Mouse (Mus musculus) forebrain, embryonic 15.5 days (tissue): ENCODE results near the gene Rnf26. TPM values are rescaled to one million over a fixed set of nuclear protein-coding genes. Genes with fewer than 3 reads are reported as not detected.

Source experiments
- ATAC-seq: fragments of 200-750 bp; cut with Nextera tagmentation; replicated peaks from 2 replicates; pipeline ENCODE4 v1.8.0; 2017; ENCODE audit warnings: mild to moderate bottlenecking, moderate TSS enrichment, moderate library complexity
- H3K27ac ChIP-seq: fragments of 300-500 bp; sonication (generic); replicated peaks from 2 replicates; pipeline ENCODE4 v1.5.1; 2015; ENCODE audit warnings: mild to moderate bottlenecking, inconsistent platforms
- H3K27me3 ChIP-seq: fragments of 300-500 bp; sonication (generic); 2 replicates; pipeline ENCODE4 v1.6.1; 2015; ENCODE audit warnings: inconsistent platforms
- H3K36me3 ChIP-seq: fragments of 300-500 bp; sonication (generic); 2 replicates; pipeline ENCODE4 v1.6.1; 2015; ENCODE audit warnings: mild to moderate bottlenecking, inconsistent platforms
- H3K4me1 ChIP-seq: fragments of 300-500 bp; sonication (generic); 2 replicates; pipeline ENCODE4 v1.6.1; 2015; ENCODE audit warnings: inconsistent platforms
- H3K4me2 ChIP-seq: fragments of 300-500 bp; sonication (generic); replicated peaks from 2 replicates; pipeline ENCODE4 v1.6.1; 2015; ENCODE audit warnings: mild to moderate bottlenecking, inconsistent platforms
- H3K4me3 ChIP-seq: fragments of 300-500 bp; sonication (generic); 2 replicates; pipeline ENCODE4 v1.5.1; 2015; ENCODE audit warnings: mild to moderate bottlenecking, inconsistent platforms
- H3K9ac ChIP-seq: fragments of 300-500 bp; sonication (generic); replicated peaks from 2 replicates; pipeline ENCODE4 v1.6.1; 2015; ENCODE audit warnings: mild to moderate bottlenecking, inconsistent platforms
- H3K9me3 ChIP-seq: fragments of 300-500 bp; sonication (generic); 2 replicates; pipeline ENCODE4 v1.6.1; 2016; ENCODE audit warnings: inconsistent platforms
- WGBS: fragments of 180-500 bp; shearing (Covaris S2); methylation state at CpG from one replicate; pipeline ENCODE4 v1.1.7; 2015; ENCODE audit warnings: mixed read lengths; 5-methylcytosine and 5-hydroxymethylcytosine counted together
- polyA plus RNA-seq: library from polyadenylated mRNA; unstranded; fragments of >200 nt; fragmentation: Nextera tagmentation; extraction: Ambion mirVana; gene quantifications from 2 replicates; pipeline ENCODE4 v1.2.1, GENCODE M21; 2015

Rnf26 gene
- polyA plus RNA-seq, 1 experiment from 2014 or later = 40.1 TPM

- peak overlapping the region; percentile 50 for H3K4me3 ChIP-seq
- peak; percentile 36; the same call in 1 of the 2 replicates for ATAC-seq
- H3K27ac ChIP-seq = no peak overlapping the region
- no peaks in the 10 kb centered on the region for H3K36me3 ChIP-seq
- H3K4me1 ChIP-seq = peaks cover 37% of the 10 kb centered on the region
- no peaks in the 10 kb centered on the region for H3K9me3 ChIP-seq
- peak overlapping the region; percentile 52 for H3K9ac ChIP-seq
- peak overlapping the region; percentile 98 for H3K4me2 ChIP-seq
- under 1% methylated on average over 62 of the region's 62 CpGs for WGBS
- peaks cover 15% of the 10 kb centered on the region; the same call in 1 of the 2 replicates for H3K27me3 ChIP-seq
Observed at GRCm38 (mm10) chr9:44084659-44085229, 28.6 kb downstream of the Rnf26 start.

DNA sequence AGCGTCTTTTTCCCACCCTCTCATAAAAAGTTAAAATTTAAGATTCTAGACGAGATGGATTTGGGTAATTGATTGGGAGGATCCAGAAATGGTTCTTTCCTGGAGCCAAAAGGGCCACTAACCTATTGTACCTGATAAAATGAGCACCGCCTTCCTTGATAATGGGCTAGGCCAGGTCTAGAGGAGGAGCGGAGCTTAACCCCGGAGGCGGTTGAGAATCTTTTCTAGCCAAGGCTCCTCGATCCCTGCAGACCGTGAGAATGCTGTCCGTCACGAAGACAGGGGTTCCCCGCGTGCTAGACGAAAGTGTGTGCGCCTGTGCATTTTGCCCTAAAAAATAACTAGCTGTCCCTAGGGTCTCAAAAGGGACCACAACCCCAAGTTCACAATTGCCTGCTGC, 29.1 kb downstream of the Rnf26 start:
- Histone ChIP-seq H3K4me3 (peak overlapping the region; percentile 50), H3K9ac (peak overlapping the region; percentile 52), H3K36me3 (no peaks in the 10 kb centered on the region), H3K27ac (no peak overlapping the region), H3K4me1 (peaks cover 37% of the 10 kb centered on the region), H3K4me2 (peak overlapping the region; percentile 98), H3K27me3 (peaks cover 15% of the 10 kb centered on the region; the same call in 1 of the 2 replicates), H3K9me3 (no peaks in the 10 kb centered on the region)
- ATAC-seq = peak; percentile 6; the same call in 1 of the 2 replicates
- WGBS = 3% methylated on average over 14 of the region's 14 CpGs

DNA sequence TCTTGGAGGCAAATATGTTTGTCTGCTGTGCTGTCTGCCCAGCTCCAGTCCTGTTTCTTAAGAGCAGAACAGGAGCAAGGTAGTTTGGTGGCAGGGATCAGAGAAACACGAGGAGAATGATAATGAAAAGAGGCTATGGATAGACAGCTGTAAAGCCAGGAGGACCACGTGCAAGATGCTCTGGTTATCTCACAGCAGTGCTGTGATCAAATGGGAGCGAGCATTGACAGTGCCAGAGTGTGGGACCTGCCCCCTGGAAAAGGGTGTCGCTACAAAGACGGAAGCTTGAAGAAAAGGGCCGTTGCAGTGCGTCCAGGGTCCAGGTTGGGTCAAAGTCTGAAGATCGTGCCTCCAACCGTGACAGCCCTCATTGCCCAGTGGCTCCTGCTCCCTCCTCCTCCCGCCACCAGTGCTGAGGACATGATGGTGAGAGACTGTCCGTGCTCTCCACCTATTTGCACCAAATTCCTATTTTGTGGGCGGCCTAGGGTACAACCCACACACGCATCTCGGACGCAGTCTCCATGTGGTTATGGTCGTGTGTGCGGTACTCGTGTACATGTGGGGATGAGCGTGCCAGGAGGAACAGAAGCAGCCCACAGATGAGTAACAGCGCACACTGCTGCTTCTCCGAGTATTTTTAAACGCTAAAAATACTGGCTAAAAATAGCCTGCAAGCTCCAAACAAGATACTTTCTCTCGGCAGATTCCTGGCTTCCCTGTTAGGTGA, 29.8 kb downstream of the Rnf26 start:
- 10% methylated on average over 23 of the region's 23 CpGs for WGBS
- Histone ChIP-seq H3K27ac (0 out of 2 replicates have a peak overlapping the region, but pooled peaks have one; percentile 41), H3K4me2 (peak overlapping the region; percentile 98), H3K9ac (no peak overlapping the region), H3K36me3 (no peaks in the 10 kb centered on the region), H3K4me3 (peak overlapping the region; percentile 50), H3K4me1 (peaks cover 43% of the 10 kb centered on the region), H3K9me3 (no peaks in the 10 kb centered on the region), H3K27me3 (peaks cover 15% of the 10 kb centered on the region; the same call in 1 of the 2 replicates)
- ATAC-seq = no peak

DNA sequence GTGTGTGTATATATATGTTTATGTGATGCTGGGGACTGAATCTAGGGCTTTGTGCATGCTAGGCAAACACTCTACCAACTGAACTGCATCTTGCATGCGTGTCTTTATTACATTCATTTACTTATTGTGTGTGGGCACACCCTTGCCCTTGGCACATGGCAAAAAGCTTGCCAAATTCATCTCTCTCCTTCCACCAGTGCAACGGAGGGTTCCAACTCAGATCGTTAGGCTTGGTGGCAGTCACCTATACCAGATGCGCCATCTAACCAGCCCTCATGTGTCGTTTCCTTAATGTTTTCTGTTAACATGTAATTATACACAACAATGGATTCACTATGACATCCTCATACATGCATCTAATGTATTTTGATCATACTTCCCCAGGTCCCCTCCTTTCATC, 31.1 kb downstream of the Rnf26 start:
- H3K36me3 ChIP-seq = no peaks in the 10 kb centered on the region
- no peak overlapping the region for H3K4me3 ChIP-seq
- no peak for ATAC-seq
- peaks cover 39% of the 10 kb centered on the region for H3K4me1 ChIP-seq
- no peaks in the 10 kb centered on the region for H3K9me3 ChIP-seq
- H3K27me3 ChIP-seq = peaks cover 15% of the 10 kb centered on the region; the same call in 1 of the 2 replicates
- H3K27ac ChIP-seq = no peak overlapping the region
- no peak overlapping the region for H3K9ac ChIP-seq
- H3K4me2 ChIP-seq = no peak overlapping the region
- 75% methylated on average over 5 of the region's 5 CpGs for WGBS

DNA sequence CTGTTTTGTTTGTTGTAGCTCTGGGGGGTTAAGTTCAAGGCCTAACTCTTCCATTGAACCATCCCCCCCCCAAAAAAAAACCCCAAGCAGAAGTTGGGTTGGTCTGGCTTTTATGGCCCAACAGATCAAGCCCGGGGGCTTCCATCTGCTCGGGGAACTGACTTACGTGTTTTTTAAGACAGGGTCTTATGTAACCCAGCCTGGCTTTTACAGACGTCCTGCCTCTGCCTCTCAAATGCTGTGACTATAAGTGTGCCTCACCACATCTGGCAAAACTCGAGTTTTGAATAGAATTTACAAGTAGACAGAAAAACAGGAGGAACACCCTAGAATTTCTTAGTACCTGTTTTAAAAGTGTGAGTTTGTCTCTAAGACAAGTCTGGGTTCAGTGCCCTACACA, 31.7 kb downstream of the Rnf26 start:
- H3K9me3 ChIP-seq = no peaks in the 10 kb centered on the region
- ATAC-seq = no peak
- H3K27me3 ChIP-seq = peaks cover 14% of the 10 kb centered on the region; the same call in 1 of the 2 replicates
- no peak overlapping the region for H3K9ac ChIP-seq
- H3K4me2 ChIP-seq = no peak overlapping the region
- no peaks in the 10 kb centered on the region for H3K36me3 ChIP-seq
- no peak overlapping the region for H3K4me3 ChIP-seq
- peaks cover 39% of the 10 kb centered on the region for H3K4me1 ChIP-seq
- H3K27ac ChIP-seq = no peak overlapping the region
- WGBS = 45% methylated on average over 5 of the region's 5 CpGs

DNA sequence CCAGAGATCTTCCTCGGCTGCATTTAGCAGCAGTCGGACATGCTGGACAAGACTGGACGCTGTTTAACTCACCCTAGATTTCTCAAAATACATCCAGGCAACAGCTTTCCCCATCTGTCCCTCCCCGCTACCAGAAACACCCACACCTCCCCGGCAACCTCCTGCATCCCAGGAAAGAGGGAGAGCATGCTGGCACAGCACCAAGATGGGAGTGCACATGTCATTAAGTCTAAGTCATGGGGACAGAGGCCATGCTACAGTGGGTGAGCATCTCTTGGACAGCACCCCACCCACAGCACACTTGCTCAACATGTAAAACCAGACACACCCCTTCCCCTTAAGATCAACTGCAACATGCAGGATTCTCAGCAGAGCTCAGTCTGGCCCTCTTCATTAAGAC, 32.4 kb downstream of the Rnf26 start:
- Histone ChIP-seq H3K27me3 (peaks cover 8% of the 10 kb centered on the region; the same call in 1 of the 2 replicates), H3K36me3 (no peaks in the 10 kb centered on the region), H3K4me2 (no peak overlapping the region), H3K9me3 (no peaks in the 10 kb centered on the region), H3K4me3 (no peak overlapping the region), H3K4me1 (peaks cover 39% of the 10 kb centered on the region), H3K27ac (no peak overlapping the region), H3K9ac (no peak overlapping the region)
- 67% methylated on average over 5 of the region's 5 CpGs for WGBS
- ATAC-seq = no peak

DNA sequence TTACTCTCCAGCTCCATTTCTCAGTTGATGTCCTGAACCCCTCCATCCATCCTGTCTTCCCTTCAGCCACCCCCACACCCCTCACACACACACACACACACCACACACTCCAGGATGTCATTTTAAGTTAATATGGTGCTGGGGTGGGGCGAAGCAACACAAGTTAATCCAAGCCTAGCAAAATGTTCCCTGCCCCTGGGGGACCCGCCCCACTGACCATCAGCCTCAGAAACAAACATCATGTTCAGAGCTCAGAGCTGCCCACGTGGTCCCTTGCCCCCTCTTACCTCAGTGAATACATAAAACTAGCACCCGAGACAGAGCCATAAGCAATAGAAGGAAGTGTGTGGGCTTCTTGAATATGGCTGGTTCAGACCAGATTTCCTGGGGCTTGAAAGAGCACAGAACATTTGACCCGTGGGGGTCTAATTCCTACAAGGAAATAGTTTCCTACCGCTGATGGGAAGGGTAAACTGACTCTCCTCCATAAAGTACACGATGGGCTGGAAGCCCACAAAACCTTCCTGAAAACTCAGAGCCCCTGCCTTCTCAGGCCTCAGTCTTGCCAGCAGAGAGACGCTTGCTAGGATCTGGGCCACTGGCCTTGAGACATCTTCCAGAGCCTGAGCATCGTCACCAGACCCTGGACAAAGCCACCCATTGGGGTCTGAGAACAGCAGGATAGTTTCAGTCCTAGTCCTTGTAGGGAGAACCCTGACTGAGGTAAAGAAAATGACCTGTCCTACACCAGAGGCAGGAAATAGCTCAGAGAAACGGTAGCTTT, 33.1 kb downstream of the Rnf26 start:
- H3K4me2 ChIP-seq = no peak overlapping the region
- H3K27ac ChIP-seq = no peak overlapping the region
- H3K4me3 ChIP-seq = no peak overlapping the region
- no peak overlapping the region for H3K9ac ChIP-seq
- no peaks in the 10 kb centered on the region for H3K9me3 ChIP-seq
- no peak for ATAC-seq
- H3K27me3 ChIP-seq = peaks cover 8% of the 10 kb centered on the region; the same call in 1 of the 2 replicates
- H3K4me1 ChIP-seq = peaks cover 36% of the 10 kb centered on the region
- no peaks in the 10 kb centered on the region for H3K36me3 ChIP-seq
- 80% methylated on average over 10 of the region's 10 CpGs for WGBS

DNA sequence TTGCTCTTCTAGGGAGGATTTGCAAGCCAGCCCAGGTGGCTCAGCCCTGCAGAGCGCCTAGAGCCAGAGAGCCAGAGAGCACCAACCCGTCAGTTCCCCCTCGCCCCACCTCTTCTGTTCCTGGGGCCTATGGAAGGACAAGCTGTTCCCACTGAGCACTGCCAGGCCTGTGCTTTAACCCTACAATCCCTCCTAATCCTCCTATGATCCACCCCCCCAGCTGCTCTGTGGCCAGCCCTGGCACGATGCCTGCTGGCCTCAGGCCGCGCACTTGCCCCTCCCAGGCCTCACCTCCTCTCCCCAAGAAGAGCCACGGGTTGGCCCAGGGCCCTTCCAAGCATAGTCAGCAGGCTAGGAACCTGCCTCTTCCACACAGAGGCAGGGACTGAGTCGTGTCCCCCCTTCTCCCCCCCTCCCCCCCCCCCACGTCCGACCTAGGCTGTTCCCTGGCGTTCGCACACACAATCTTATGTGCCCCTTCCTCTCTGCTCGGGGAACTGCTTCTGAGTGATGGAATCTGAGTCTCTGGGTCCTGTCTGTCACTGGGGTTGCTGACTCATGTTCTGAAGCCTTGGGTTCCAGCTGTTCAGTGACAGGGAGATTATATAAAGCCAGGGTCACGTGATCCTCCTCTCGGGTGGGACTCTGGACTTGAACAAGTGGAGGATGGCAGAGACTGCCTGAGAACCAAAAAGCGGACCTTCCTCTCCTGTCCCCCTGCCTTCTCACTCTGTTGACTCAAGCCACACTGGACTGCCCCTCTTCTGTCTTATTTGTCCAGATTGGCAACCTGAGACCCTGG, 34.2 kb downstream of the Rnf26 start:
- peak; percentile 73 for ATAC-seq
- H3K9me3 ChIP-seq = no peaks in the 10 kb centered on the region
- H3K9ac ChIP-seq = no peak overlapping the region
- peaks cover 27% of the 10 kb centered on the region for H3K4me1 ChIP-seq
- H3K4me2 ChIP-seq = no peak overlapping the region
- H3K27ac ChIP-seq = no peak overlapping the region
- peaks cover 7% of the 10 kb centered on the region; the same call in 1 of the 2 replicates for H3K27me3 ChIP-seq
- 20% methylated on average over 16 of the region's 16 CpGs for WGBS
- H3K36me3 ChIP-seq = no peaks in the 10 kb centered on the region
- no peak overlapping the region for H3K4me3 ChIP-seq

DNA sequence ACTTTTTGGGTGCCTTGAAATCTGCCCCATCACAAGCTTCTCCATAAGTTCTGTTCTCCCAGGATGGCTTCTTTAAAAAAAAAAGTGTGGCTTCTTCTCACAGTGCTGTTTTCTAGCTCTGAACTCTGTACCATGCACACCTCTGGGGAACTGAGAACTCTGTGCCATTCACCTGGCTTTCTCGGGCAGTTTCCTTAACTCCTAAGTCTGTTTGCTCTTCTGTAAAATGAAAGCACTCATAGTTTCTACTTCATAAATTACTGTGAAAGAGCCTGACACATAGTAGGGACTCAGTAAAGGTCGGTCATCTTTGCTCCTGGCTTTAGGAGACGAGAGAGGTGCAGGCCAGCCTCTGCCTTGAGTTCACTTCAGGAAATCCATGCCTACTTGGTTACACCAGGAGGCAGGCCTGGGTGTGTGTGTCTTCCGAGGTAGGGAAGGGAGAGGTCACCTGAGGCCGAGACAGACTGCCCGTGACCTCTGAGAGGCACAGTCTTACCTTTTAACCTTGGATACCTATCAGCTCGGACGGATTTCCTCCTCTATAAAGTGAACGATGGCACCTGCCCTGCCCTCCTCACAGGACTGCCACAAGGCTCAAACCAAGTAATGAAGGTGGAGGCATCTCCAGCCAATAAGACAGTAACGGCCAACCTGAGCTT, 35.0 kb downstream of the Rnf26 start:
- Histone ChIP-seq H3K27ac (no peak overlapping the region), H3K9ac (no peak overlapping the region), H3K27me3 (peaks cover 4% of the 10 kb centered on the region; the same call in 1 of the 2 replicates), H3K9me3 (no peaks in the 10 kb centered on the region), H3K36me3 (no peaks in the 10 kb centered on the region), H3K4me3 (no peak overlapping the region), H3K4me2 (no peak overlapping the region), H3K4me1 (peaks cover 18% of the 10 kb centered on the region)
- no peak for ATAC-seq
- WGBS = 81% methylated on average over 10 of the region's 10 CpGs

GRCm38 (mm10) chr9:44077266-44077910, 35.9 kb downstream of the Rnf26 start:
- H3K27me3 ChIP-seq = no peaks in the 10 kb centered on the region
- H3K4me3 ChIP-seq = no peak overlapping the region
- 87% methylated on average over 11 of the region's 11 CpGs for WGBS
- no peak overlapping the region for H3K4me2 ChIP-seq
- no peak for ATAC-seq
- H3K9me3 ChIP-seq = no peaks in the 10 kb centered on the region
- H3K9ac ChIP-seq = no peak overlapping the region
- peaks cover 20% of the 10 kb centered on the region for H3K4me1 ChIP-seq
- no peak overlapping the region for H3K27ac ChIP-seq
- H3K36me3 ChIP-seq = no peaks in the 10 kb centered on the region

GRCm38 (mm10) chr9:44076764-44077120, 36.6 kb downstream of the Rnf26 start:
- no peak overlapping the region for H3K4me3 ChIP-seq
- H3K27me3 ChIP-seq = no peaks in the 10 kb centered on the region
- no peaks in the 10 kb centered on the region for H3K9me3 ChIP-seq
- 11% methylated on average over 5 of the region's 5 CpGs for WGBS
- H3K36me3 ChIP-seq = no peaks in the 10 kb centered on the region
- no peak overlapping the region for H3K4me2 ChIP-seq
- H3K4me1 ChIP-seq = peaks cover 27% of the 10 kb centered on the region
- ATAC-seq = no peak
- H3K9ac ChIP-seq = no peak overlapping the region
- H3K27ac ChIP-seq = no peak overlapping the region
